Mouse (Mus musculus): ENCODE measurements around the gene Dlg2.

- TF ChIP-seq CTCF (IDR thresholded peaks at IDR 0.05; ENCODE audit: insufficient read depth, low read length) (no peak), POLR2A (IDR thresholded peaks at IDR 0.05; ENCODE audit: borderline replicate concordance, extremely low read depth, low read depth, low read length) (no peak)
These were observed 1096.8 kb downstream of the Dlg2 start for GRCm38 (mm10) chr7:91573321-91573720.
